Mouse (Mus musculus): ENCODE data around the gene Opcml. TPM values are rescaled to one million over a fixed set of nuclear protein-coding genes. Genes with fewer than 3 reads are reported as not detected.

Opcml gene
- polyA plus RNA-seq, 1 experiment from 2014 or later = 3.8 TPM

DNA sequence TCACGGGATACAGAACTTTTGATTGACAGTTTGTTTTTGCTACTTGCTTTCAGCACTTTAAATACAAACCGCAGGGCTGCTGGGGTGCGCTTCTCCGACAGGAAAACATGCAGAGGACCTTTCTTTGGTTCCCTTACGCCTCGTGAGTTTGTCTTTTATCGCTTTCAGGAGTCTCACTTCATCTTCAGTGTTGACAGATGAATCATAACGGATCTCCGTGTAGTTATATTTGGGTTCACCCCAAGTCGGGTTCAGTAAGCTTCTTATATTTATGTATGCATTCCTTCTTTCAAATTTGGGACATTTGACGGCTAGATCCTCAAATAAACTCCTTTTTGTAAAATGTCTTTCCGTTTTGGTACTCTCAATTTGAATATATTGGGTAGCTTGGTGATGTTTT, 632.8 kb downstream of the Opcml start:
- no peak for ATAC-seq (ENCODE audit: insufficient number of reproducible peaks, insufficient read depth, low FRiP score, low TSS enrichment)
- no peak overlapping the region for H3K9ac ChIP-seq
- H3K4me2 ChIP-seq (replicated peaks) = no peak overlapping the region
- no peaks in the 10 kb centered on the region for H3K36me3 ChIP-seq
- 44% methylated on average over 12 of the region's 12 CpGs for WGBS
- H3K27ac ChIP-seq = no peak overlapping the region
- H3K4me3 ChIP-seq = no peak overlapping the region
- no peaks in the 10 kb centered on the region for H3K9me3 ChIP-seq
- no peaks in the 10 kb centered on the region for H3K4me1 ChIP-seq
- H3K27me3 ChIP-seq = no peaks in the 10 kb centered on the region

DNA sequence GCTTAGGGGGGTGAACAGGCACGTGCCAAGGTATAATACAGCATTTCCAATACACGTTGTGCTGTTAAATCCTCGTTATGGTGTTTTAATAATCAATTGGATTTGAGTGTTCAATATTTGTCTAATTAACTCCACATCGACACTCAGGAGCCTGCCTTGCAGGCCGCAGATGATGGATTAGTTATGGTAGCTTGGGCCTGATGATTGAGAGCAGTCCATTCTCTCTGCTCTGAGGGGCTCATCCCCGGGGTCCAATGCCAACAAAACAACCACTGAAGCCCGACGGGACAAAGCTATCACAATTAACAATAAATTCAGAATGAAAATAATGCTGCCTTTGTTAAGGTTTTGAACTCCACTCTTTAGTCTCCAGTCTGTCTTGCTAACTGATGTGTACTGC, 641.6 kb downstream of the Opcml start:
- Histone ChIP-seq H3K4me2 (replicated peaks) (no peak overlapping the region), H3K9me3 (no peaks in the 10 kb centered on the region), H3K4me3 (no peak overlapping the region), H3K9ac (no peak overlapping the region), H3K4me1 (no peaks in the 10 kb centered on the region), H3K27ac (no peak overlapping the region), H3K27me3 (no peaks in the 10 kb centered on the region), H3K36me3 (no peaks in the 10 kb centered on the region)
- no peak for ATAC-seq (ENCODE audit: insufficient number of reproducible peaks, insufficient read depth, low FRiP score, low TSS enrichment)
- 46% methylated on average over 8 of the region's 8 CpGs for WGBS

- no peaks in the 10 kb centered on the region for H3K27me3 ChIP-seq
- H3K4me3 ChIP-seq = no peak overlapping the region
- no peak overlapping the region for H3K4me2 ChIP-seq (replicated peaks)
- no peaks in the 10 kb centered on the region for H3K9me3 ChIP-seq
- H3K4me1 ChIP-seq = no peaks in the 10 kb centered on the region
- H3K9ac ChIP-seq = no peak overlapping the region
- no peak for ATAC-seq (ENCODE audit: insufficient number of reproducible peaks, insufficient read depth, low FRiP score, low TSS enrichment)
- H3K36me3 ChIP-seq = no peaks in the 10 kb centered on the region
- WGBS = 86% methylated on average over 4 of the region's 4 CpGs
- no peak overlapping the region for H3K27ac ChIP-seq
Observed at GRCm38 (mm10) chr9:28438752-28439151, 648.2 kb downstream of the Opcml start.

- Histone ChIP-seq H3K4me2 (replicated peaks) (no peak overlapping the region), H3K36me3 (no peaks in the 10 kb centered on the region), H3K27ac (no peak overlapping the region), H3K9me3 (no peaks in the 10 kb centered on the region), H3K4me3 (no peak overlapping the region), H3K4me1 (no peaks in the 10 kb centered on the region), H3K27me3 (no peaks in the 10 kb centered on the region), H3K9ac (no peak overlapping the region)
- ATAC-seq (ENCODE audit: insufficient number of reproducible peaks, insufficient read depth, low FRiP score, low TSS enrichment) = no peak
- 54% methylated on average over 5 of the region's 5 CpGs for WGBS
Observed at GRCm38 (mm10) chr9:28439433-28440191, 649.0 kb downstream of the Opcml start.

- Histone ChIP-seq H3K36me3 (no peaks in the 10 kb centered on the region), H3K27ac (no peak overlapping the region), H3K9ac (no peak overlapping the region), H3K27me3 (no peaks in the 10 kb centered on the region), H3K4me3 (no peak overlapping the region), H3K4me2 (replicated peaks) (no peak overlapping the region), H3K9me3 (no peaks in the 10 kb centered on the region), H3K4me1 (no peaks in the 10 kb centered on the region)
- WGBS = 83% methylated on average over 3 of the region's 3 CpGs
- no peak for ATAC-seq (ENCODE audit: insufficient number of reproducible peaks, insufficient read depth, low FRiP score, low TSS enrichment)
Observed at GRCm38 (mm10) chr9:28440192-28440795, 649.7 kb downstream of the Opcml start.

DNA sequence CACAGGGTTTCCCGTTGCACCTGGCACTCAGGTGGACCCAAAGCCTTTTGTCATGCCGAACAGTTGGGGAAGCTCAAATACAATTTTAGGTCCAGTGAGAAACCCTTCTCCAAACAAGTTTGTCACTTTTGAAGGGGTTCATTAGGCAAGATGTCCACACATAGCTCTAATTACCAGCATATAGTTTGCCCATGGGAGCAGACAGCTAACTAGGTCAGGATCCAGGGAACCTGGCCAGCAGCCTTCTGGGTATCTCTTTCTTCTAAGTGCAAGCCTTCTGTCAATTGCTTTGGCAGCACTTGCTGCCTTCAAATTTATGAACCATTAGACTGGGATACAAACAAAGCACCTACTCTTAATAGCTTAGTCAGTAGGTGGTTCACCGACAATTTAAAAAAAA, 653.9 kb downstream of the Opcml start:
- no peak for ATAC-seq (ENCODE audit: insufficient number of reproducible peaks, insufficient read depth, low FRiP score, low TSS enrichment)
- H3K36me3 ChIP-seq = no peaks in the 10 kb centered on the region
- H3K9me3 ChIP-seq = no peaks in the 10 kb centered on the region
- no peaks in the 10 kb centered on the region for H3K4me1 ChIP-seq
- no peak overlapping the region for H3K4me2 ChIP-seq (replicated peaks)
- no peaks in the 10 kb centered on the region for H3K27me3 ChIP-seq
- no peak overlapping the region for H3K4me3 ChIP-seq
- no peak overlapping the region for H3K27ac ChIP-seq
- 79% methylated on average over 3 of the region's 3 CpGs for WGBS
- H3K9ac ChIP-seq = no peak overlapping the region

DNA sequence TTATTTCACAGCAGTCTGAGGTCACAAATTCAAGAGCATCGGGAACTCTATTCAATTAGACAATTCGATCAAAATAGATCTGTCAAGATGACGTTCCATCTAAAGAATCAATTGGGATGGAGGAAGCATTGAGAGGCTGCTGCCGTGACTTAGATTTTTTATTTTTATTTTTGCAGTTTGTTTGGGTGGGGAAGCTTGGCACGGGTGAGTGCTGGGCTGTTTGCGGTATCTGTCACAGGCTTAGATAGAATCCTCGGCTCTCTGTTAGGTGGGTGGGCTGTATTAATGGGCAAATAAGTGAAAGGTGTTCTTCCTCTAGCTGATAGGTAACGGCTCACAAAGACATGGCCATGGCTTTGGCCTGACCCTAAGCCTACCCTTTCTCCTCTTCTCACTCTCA, 654.4 kb downstream of the Opcml start:
- no peak for ATAC-seq (ENCODE audit: insufficient number of reproducible peaks, insufficient read depth, low FRiP score, low TSS enrichment)
- Histone ChIP-seq H3K27me3 (no peaks in the 10 kb centered on the region), H3K27ac (no peak overlapping the region), H3K4me1 (no peaks in the 10 kb centered on the region), H3K9me3 (no peaks in the 10 kb centered on the region), H3K4me3 (no peak overlapping the region), H3K9ac (no peak overlapping the region), H3K36me3 (no peaks in the 10 kb centered on the region), H3K4me2 (replicated peaks) (no peak overlapping the region)
- 83% methylated on average over 8 of the region's 8 CpGs for WGBS

DNA sequence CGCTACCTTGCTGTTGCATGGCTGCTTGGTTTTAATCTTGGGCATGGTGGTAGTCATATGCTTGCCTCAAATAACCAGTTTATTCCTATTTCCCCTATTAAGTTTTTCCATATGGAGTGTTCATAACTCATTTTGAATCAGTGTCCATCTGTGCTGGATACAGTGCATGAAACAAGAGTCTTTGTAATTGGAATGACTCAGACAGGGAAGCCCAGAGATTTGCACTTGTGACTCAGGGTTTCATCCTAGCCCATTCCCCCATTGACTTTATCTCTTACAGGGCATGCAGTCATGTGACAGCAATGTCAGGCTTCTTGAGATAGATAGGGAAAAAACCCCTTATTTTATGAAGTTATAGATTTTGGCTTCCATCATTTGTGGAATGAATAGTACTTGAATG, 655.3 kb downstream of the Opcml start:
- Histone ChIP-seq H3K9me3 (no peaks in the 10 kb centered on the region), H3K4me2 (replicated peaks) (no peak overlapping the region), H3K27me3 (no peaks in the 10 kb centered on the region), H3K27ac (no peak overlapping the region), H3K9ac (no peak overlapping the region), H3K36me3 (no peaks in the 10 kb centered on the region), H3K4me1 (no peaks in the 10 kb centered on the region), H3K4me3 (no peak overlapping the region)
- no peak for ATAC-seq (ENCODE audit: insufficient number of reproducible peaks, insufficient read depth, low FRiP score, low TSS enrichment)
- WGBS = 78% methylated on average over 1 of the region's 1 CpGs

DNA sequence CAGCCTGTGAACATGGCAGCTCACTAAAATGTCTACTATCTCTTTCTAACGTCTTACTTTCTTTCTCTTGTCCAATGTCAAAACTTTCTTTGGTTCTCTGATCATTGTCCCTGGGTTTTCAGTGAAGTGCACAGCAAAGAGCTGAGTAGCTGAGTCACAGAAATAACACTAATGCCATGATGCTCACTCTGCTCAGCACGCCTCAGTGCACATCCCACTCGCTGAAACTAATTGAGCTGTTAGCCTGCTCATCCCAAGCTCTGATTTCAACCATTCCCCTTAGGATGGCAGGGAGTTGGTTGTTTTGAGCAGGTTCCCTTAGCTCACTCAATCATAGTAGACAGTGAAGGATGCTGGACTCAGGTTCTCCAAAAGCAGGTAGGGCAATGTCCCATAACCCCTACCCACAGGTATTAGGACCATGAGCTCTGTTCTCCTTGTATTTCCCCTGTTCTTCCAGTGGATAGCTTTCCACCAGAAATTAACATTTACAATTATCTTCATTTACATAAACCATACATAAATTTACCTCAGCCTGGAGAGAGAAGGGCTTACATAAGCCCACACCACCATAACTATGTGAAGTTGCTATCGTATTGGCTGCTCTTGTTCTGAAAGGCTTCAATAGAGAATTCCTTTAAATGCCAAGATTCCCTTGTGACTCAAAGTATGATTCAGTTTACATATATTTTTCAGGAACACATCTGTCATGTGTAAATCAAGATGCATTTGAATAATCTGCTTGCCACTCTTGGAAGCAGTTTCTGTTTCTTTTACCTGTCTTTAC, 655.9 kb downstream of the Opcml start:
- no peak for ATAC-seq (ENCODE audit: insufficient number of reproducible peaks, insufficient read depth, low FRiP score, low TSS enrichment)
- no peak overlapping the region for H3K4me2 ChIP-seq (replicated peaks)
- 80% methylated on average over 4 of the region's 4 CpGs for WGBS
- H3K4me3 ChIP-seq = no peak overlapping the region
- no peaks in the 10 kb centered on the region for H3K9me3 ChIP-seq
- no peaks in the 10 kb centered on the region for H3K36me3 ChIP-seq
- no peaks in the 10 kb centered on the region for H3K4me1 ChIP-seq
- no peaks in the 10 kb centered on the region for H3K27me3 ChIP-seq
- H3K27ac ChIP-seq = no peak overlapping the region
- no peak overlapping the region for H3K9ac ChIP-seq

DNA sequence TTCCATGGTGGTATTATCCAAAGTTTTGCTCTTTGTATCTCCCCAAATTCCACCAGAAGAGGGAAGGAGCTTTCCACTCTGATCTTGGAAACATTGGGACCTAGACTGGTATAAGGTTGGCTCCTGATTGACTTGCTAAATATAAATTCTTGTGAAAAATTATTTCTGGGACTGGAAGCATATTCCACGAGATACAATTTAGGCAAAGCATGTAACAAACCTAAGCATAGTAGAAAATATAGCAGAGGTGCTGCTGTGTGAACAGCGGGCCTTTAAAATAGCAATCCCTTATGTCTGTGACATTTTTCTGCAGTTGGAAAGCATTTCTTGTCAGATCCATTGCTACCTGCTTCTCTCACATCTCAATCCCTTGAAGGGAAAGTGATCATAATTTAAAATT, 661.9 kb downstream of the Opcml start:
- no peak overlapping the region for H3K27ac ChIP-seq
- H3K4me3 ChIP-seq = no peak overlapping the region
- H3K36me3 ChIP-seq = no peaks in the 10 kb centered on the region
- ATAC-seq (ENCODE audit: insufficient number of reproducible peaks, insufficient read depth, low FRiP score, low TSS enrichment) = no peak
- no peaks in the 10 kb centered on the region for H3K9me3 ChIP-seq
- H3K9ac ChIP-seq = no peak overlapping the region
- H3K27me3 ChIP-seq = no peaks in the 10 kb centered on the region
- no peak overlapping the region for H3K4me2 ChIP-seq (replicated peaks)
- H3K4me1 ChIP-seq = no peaks in the 10 kb centered on the region
- WGBS = 75% methylated on average over 2 of the region's 2 CpGs

- no peak overlapping the region for H3K4me2 ChIP-seq (replicated peaks)
- H3K36me3 ChIP-seq = no peaks in the 10 kb centered on the region
- no peak overlapping the region for H3K27ac ChIP-seq
- H3K4me1 ChIP-seq = no peaks in the 10 kb centered on the region
- H3K4me3 ChIP-seq = no peak overlapping the region
- ATAC-seq (ENCODE audit: insufficient number of reproducible peaks, insufficient read depth, low FRiP score, low TSS enrichment) = no peak
- WGBS = 77% methylated on average over 2 of the region's 2 CpGs
- H3K9ac ChIP-seq = no peak overlapping the region
- H3K27me3 ChIP-seq = no peaks in the 10 kb centered on the region
- no peaks in the 10 kb centered on the region for H3K9me3 ChIP-seq
Observed at GRCm38 (mm10) chr9:28453062-28453461, 662.5 kb downstream of the Opcml start.

Measured in embryonic facial prominence, embryonic 12.5 days (tissue).